Mouse (Mus musculus) spleen, postnatal 14 days (tissue): Measurements from ENCODE around the gene Gm43552.
A peak's percentile ranks its signal among the peaks of the same experiment; 100 is the strongest.
"Not testable (repeated sequence)": the region's sequence is repeated elsewhere in the genome, so short reads cannot be mapped to it uniquely, and the experiment has no call there.

Source experiments
- DNase-seq, 2 experiments: peaks; one replicate each; pipeline ENCODE4 v3.0.0; 2021 to 2022; ENCODE audit warnings: low spot score in 2 of 2

The Gm43552 gene

GRCm38 (mm10) chr5:65492716-65493531, at the start of gene Gm43552:
TSS of gene Gm43552 (minus strand) at chr5:65492833.
- peak; percentile 87 to 92 for DNase-seq

- no peak for DNase-seq
These were observed 49.3 kb upstream of the Gm43552 start for GRCm38 (mm10) chr5:65541889-65542288.

GRCm38 (mm10) chr5:65539786-65540185, 47.2 kb upstream of the Gm43552 start:
- DNase-seq, result no peak

DNA sequence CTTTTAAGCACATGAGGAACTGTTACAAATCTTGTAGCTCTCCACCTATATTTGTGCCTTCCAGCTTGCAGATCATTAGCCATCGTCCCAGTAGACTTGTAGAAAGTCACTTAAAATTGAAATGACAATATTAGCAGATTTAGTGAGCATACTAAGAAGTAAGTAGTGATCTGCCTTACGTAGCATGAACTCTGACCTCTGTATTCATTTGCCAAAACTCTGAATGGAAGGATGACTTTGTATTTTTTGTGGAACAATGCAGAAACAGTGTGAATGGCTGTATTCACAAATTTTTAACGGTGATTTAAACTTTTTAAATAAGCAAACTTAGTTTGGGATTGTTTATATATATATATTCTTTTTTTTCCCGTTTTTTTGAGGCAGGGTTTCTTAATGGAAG, 46.2 kb upstream of the Gm43552 start:
- DNase-seq, result no peak

- no peak for DNase-seq
These were observed 45.5 kb upstream of the Gm43552 start for GRCm38 (mm10) chr5:65538121-65538520.

DNA sequence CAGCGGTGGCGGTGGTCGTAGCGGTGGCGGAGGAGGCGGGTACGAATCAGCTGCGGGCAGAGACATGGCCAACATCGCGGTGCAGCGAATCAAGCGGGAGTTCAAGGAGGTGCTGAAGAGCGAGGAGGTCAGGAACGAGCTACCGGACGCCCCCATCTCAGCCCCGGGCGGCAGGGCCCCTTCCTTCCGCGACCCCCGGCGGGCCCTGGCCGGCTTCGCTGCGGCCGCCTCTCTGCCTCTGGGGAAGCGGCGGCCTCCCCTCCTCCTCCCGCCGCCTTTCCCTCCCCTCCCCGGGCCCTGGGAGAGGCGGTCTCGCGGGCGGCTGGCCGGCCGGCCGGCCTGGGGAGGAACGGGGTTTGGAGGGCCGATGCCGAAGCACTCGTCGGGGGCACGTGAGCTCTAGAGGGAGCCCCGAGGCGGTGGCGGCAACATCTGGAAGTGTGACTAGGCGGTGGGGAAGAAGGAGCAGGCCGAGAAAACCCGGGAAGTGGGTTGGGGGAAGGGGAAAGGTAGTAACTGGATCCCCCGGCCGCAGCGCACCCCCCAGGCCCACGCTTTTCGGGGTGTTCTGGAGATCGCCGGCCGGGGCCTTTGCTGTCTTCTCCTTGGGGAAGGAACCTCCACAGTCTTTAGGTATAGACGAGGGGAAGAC, 44.9 kb upstream of the Gm43552 start:
- DNase-seq, result peak in 1 of 2 experiments; percentile 28

- DNase-seq, result peak; percentile 91 to 94
These were observed 44.3 kb upstream of the Gm43552 start, which contains the start of the genes Smim14 and Ube2k for GRCm38 (mm10) chr5:65536751-65537419. TSS of gene Smim14 (minus strand) at chr5:65537184. TSS of gene Ube2k (plus strand) at chr5:65537233.

GRCm38 (mm10) chr5:65536068-65536465, 43.4 kb upstream of the Gm43552 start:
- DNase-seq, result not testable (repeated sequence)

DNA sequence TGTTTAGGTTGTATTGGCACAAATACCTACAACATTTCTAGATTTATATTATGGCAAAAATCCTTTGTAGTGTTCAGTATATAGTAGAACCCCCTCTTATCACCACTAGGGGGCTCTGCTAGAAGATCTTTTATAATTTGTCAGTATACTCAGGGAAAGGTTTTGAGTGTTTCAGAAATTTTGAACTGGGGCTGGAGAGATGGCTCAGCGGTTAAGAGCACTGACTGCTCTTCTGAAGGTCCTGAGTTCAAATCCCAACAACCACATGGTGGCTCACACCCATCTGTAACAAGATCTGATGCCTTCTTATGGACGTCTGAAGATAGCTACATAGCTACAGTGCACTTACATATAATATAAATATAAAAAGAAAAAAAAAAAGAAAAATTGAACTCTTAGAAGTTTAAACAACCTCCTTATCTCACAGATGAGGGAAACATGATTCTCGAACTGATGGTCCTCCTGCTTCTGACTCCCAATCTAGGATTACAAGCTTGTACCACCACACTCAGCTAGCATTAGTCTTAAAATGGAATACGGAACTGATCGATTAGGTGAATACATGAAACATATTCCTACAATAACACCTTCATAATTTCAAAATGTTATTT, 42.9 kb upstream of the Gm43552 start:
- no peak for DNase-seq

- DNase-seq, result no peak
These were observed 41.9 kb upstream of the Gm43552 start for GRCm38 (mm10) chr5:65534496-65534895.

- no peak for DNase-seq
These were observed 38.6 kb upstream of the Gm43552 start for GRCm38 (mm10) chr5:65531283-65531682.

GRCm38 (mm10) chr5:65525674-65526443, 33.2 kb upstream of the Gm43552 start:
- DNase-seq, result peak in 1 of 2 experiments; percentile 16

- no peak for DNase-seq
These were observed 32.2 kb upstream of the Gm43552 start for GRCm38 (mm10) chr5:65524831-65525230.

- DNase-seq, result no peak
These were observed 29.2 kb upstream of the Gm43552 start for GRCm38 (mm10) chr5:65521803-65522202.

DNA sequence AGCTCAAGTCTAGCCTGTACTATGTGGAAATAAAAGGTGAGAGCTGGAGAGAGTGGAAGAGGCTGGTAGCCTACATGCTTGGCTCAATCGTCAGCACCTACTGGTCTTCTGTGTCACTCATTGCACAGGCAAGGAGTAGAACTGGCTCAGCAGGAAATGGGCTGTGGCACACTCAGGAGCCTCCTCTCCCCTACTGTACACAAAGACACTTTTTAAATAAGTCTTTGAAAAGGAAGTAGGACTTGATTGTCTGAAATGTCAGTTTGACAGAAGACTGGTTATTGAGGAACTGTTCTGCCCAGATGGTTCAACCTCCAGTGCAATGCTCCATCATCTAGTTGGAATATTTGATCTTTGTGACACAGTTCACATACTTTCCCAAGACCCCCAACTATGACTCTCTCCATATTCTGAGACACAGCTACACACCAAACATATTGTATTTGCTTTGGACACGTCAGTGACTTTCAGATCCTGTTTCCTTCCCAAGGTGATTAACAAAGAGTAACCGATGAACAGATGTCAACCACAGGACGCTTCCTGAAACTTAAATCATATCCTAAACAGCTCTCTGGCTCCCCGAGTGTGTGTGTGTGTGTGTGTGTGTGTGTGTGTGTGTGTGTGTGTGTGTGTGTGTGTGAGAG, 22.1 kb upstream of the Gm43552 start:
- no peak for DNase-seq

GRCm38 (mm10) chr5:65513506-65513905, 20.9 kb upstream of the Gm43552 start:
- DNase-seq, result no peak

- DNase-seq, result no peak
These were observed 15.8 kb upstream of the Gm43552 start for GRCm38 (mm10) chr5:65508395-65508794.

DNA sequence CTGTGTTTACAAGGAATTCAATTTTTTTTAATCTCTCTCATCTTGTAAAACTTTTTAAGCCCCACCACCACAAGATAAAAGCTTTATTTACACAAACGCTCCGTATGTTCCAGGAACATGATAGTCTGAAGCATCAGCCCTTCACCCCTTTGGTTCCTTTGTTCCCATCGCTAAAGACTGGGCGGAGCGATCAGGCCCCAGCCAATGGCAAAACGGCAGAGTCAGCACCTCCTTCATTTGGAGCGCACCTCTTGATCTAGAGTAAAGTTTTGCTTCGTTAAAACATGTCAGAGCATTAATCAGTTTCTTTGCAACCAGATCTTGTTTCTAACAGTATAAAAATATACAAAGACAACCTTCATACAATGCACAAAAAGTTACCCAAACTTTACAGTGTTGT, 13.2 kb upstream of the Gm43552 start:
- DNase-seq, result no peak

- no peak for DNase-seq
These were observed 8.8 kb upstream of the Gm43552 start for GRCm38 (mm10) chr5:65501407-65501806.

- DNase-seq, result no peak
These were observed 7.6 kb upstream of the Gm43552 start for GRCm38 (mm10) chr5:65500231-65500630.
